ENCODE assay signal across 17 mouse cellular contexts in the genomic region with DNA sequence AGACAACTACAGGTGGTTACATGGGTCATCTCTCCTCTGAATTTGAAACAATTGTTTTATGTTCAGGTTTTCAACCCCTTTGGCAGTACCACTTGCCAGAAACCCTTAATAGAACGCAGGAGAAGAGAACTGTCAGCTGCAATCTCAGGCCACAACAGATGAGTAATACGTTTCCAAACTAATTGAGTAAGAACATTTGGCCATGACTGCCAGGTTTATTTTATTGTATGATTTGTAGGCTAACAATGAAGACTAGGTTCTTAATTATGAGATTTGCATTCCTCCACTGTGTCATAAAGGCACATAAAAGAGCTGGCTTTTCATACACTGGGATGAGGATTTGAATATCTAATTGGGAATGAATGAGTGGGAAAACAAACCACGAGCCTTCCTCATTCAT.
"Had no signal": no experiment of that assay in that cellular context is flagged by ENCODE, and none has a peak within 500 bp of the region (broad histone marks: within the 10 kb centered on the region; RNA-seq: fewer than 3 reads in every experiment).

No protein-coding gene starts in this region.

- H3K4me2 ChIP-seq: lung, embryonic 15.5 days; midbrain, embryonic 11.5 days; midbrain, embryonic 13.5 days; midbrain, embryonic 15.5 days; neural tube, embryonic 12.5 days had no signal

- H3K4me1 ChIP-seq: lung, embryonic 15.5 days; megakaryocyte, embryonic 14.5 days; midbrain, embryonic 13.5 days; midbrain, embryonic 15.5 days; neural tube, embryonic 12.5 days had no signal

- H3K4me3 ChIP-seq: lung, embryonic 15.5 days; megakaryocyte, embryonic 14.5 days; midbrain, embryonic 13.5 days; midbrain, embryonic 15.5 days; neural tube, embryonic 12.5 days had no signal

- H3K27me3 ChIP-seq: lung, embryonic 15.5 days; megakaryocyte, embryonic 14.5 days; midbrain, embryonic 13.5 days; midbrain, embryonic 15.5 days; neural tube, embryonic 12.5 days had no signal

- H3K9me3 ChIP-seq: lung, embryonic 15.5 days; megakaryocyte, embryonic 14.5 days; midbrain, embryonic 13.5 days; midbrain, embryonic 15.5 days; neural tube, embryonic 12.5 days had no signal

- H3K27ac ChIP-seq: lung, embryonic 15.5 days; macrophage; midbrain, embryonic 13.5 days; midbrain, embryonic 15.5 days; neural tube, embryonic 12.5 days had no signal

- ATAC-seq: lung, postnatal 0 days had no signal

- H3K36me3 ChIP-seq: lung, embryonic 15.5 days; midbrain, embryonic 13.5 days; midbrain, embryonic 15.5 days; neural tube, embryonic 12.5 days had no signal

- H3K9ac ChIP-seq: lung, embryonic 15.5 days; midbrain, embryonic 13.5 days; midbrain, embryonic 15.5 days; neural tube, embryonic 12.5 days had no signal

- DNase-seq: lung, adult 2 months; lung, postnatal 14 days; lung, postnatal 36 days; right cerebral cortex, postnatal 25 days; right cerebral cortex, postnatal 4 days; spleen, adult 18-20 months; thymus, adult 18-20 months; thymus, postnatal 14 days; thymus, postnatal 36 days had no signal
